Mouse (Mus musculus) kidney, adult 2 months (tissue): Measurements from ENCODE around the gene Myh8. TPM values are rescaled to one million over a fixed set of nuclear protein-coding genes. Genes with fewer than 3 reads are reported as not detected.

ENCODE experiments used
- DNase-seq: peaks from one replicate; pipeline ENCODE4 v3.0.0; 2021
- H3K27ac ChIP-seq: fragments of 200-500 bp; 2 replicates; pipeline ENCODE4 v1.5.1; 2012; ENCODE audit warnings: low read depth, low read length, control low read depth, inconsistent platforms; ENCODE audit not compliant: insufficient read depth
- H3K27me3 ChIP-seq: fragments of 200-500 bp; replicated peaks from 2 replicates; pipeline ENCODE4 v1.6.1; 2012; ENCODE audit warnings: mild to moderate bottlenecking, moderate library complexity, low read length, inconsistent platforms; ENCODE audit not compliant: control insufficient read depth, insufficient read depth
- H3K36me3 ChIP-seq: fragments of 200-500 bp; 2 replicates; pipeline ENCODE4 v1.6.1; 2012; ENCODE audit warnings: mild to moderate bottlenecking, moderate library complexity, low read length, inconsistent platforms; ENCODE audit not compliant: control insufficient read depth, insufficient read depth
- H3K4me1 ChIP-seq: fragments of 200-500 bp; 2 replicates; pipeline ENCODE4 v1.6.1; 2011; ENCODE audit warnings: low read length; ENCODE audit not compliant: control insufficient read depth, insufficient read depth
- H3K4me3 ChIP-seq: fragments of 200-500 bp; 2 replicates; pipeline ENCODE4 v1.5.1; 2011; ENCODE audit warnings: mild to moderate bottlenecking, low read depth, low read length, control low read depth; ENCODE audit not compliant: insufficient read depth
- CTCF ChIP-seq: fragments of 200-500 bp; conservative IDR thresholded peaks from 2 replicates; pipeline ENCODE4 v1.5.1; 2011; ENCODE audit warnings: low read depth, mild to moderate bottlenecking, control low read depth, low read length, moderate library complexity, mixed read lengths; ENCODE audit not compliant: insufficient read depth, insufficient read length
- POLR2A ChIP-seq: fragments of 200-500 bp; IDR thresholded peaks from one replicate; pipeline ENCODE4 v1.6.1; 2011; ENCODE audit warnings: low read depth, low read length, control low read depth
- WGBS: fragments of 180-500 bp; shearing (Covaris S2); methylation state at CpG from one replicate; pipeline ENCODE4 v1.1.7; 2018; 5-methylcytosine and 5-hydroxymethylcytosine counted together
- polyA plus RNA-seq: library from polyadenylated mRNA; depleted of rRNA; stranded (reverse); fragments of >200 nt; gene quantifications from 2 replicates; pipeline ENCODE4 v1.2.3, GENCODE M21; 2012; rRNA removed

Gene Myh8
- polyA plus RNA-seq, 1 experiment: 0.02 TPM

DNA sequence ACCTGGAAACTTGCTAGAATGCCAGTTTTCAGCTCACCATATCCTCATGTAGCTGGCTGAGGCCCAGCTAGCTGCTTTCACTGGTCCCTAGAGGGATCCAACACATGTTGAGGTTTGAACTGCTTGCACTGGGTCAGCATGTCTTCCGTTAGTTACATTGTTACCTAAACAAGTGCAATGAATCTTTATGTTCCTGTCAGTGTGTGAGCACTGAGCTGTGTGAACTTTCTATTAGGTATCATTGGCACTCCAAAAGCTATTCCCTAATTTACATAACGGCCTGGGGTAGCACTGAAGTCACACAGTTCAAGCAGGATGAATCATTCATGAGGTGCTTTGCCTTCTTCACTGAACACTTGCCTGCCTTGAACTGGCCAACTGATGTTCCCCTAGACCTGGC lies 49.6 kb downstream of the Myh8 start:
- no peaks in the 10 kb centered on the region for H3K36me3 ChIP-seq
- no peaks in the 10 kb centered on the region for H3K4me1 ChIP-seq
- TF ChIP-seq CTCF (no peak), POLR2A (no peak)
- H3K4me3 ChIP-seq: no peak overlapping the region
- H3K27ac ChIP-seq: no peak overlapping the region
- 39% methylated on average over 2 of the region's 2 CpGs for WGBS
- no peak for DNase-seq
- H3K27me3 ChIP-seq: no peaks in the 10 kb centered on the region

GRCm38 (mm10) chr11:67344556-67344955 lies 67.6 kb downstream of the Myh8 start:
- no peaks in the 10 kb centered on the region for H3K4me1 ChIP-seq
- TF ChIP-seq POLR2A (no peak), CTCF (no peak)
- no peaks in the 10 kb centered on the region for H3K36me3 ChIP-seq
- WGBS: 67% methylated on average over 3 of the region's 3 CpGs
- no peak for DNase-seq
- H3K27ac ChIP-seq: no peak overlapping the region
- no peaks in the 10 kb centered on the region for H3K27me3 ChIP-seq
- H3K4me3 ChIP-seq: no peak overlapping the region

DNA sequence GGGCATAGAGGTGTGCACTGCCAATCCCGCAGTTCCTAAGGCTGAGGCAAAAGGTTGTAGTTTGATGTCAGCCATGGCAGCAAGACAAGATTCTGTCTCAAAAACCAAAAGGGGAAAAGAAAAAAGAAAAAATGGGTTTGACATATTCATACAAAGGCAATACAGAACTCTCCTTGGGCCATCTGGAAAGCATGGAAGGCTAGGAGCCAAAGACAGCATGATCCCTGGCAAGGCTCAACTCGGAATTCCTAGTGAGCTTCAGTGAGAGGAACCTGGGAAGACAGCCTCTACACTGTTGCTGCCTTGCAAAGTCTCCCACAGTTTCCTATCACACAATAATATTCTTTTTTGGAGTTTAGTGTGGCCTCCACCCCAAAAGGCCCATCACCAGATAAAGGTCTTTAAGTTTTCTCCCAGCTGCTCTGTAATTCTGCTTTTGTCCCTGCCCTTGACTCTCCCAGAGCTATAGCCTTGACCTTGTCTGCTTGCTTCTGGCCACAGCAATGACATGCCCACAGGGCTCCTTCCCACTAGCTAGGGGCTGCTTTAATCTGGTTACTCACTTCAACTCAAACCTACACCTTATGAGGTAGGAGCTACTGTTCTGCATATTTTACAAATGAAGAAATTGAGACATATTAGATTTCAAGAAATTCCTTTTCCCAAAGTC lies 68.4 kb downstream of the Myh8 start:
- H3K4me3 ChIP-seq: no peak overlapping the region
- no peaks in the 10 kb centered on the region for H3K27me3 ChIP-seq
- TF ChIP-seq CTCF (no peak), POLR2A (no peak)
- H3K4me1 ChIP-seq: no peaks in the 10 kb centered on the region
- no peaks in the 10 kb centered on the region for H3K36me3 ChIP-seq
- DNase-seq: no peak
- 76% methylated on average over 2 of the region's 2 CpGs for WGBS
- H3K27ac ChIP-seq: no peak overlapping the region

- no peak for TF ChIP-seq POLR2A
- TF ChIP-seq CTCF: no peak
- Histone ChIP-seq H3K4me1 (no peaks in the 10 kb centered on the region), H3K4me3 (no peak overlapping the region), H3K27ac (no peak overlapping the region), H3K36me3 (no peaks in the 10 kb centered on the region), H3K27me3 (no peaks in the 10 kb centered on the region)
- no peak for DNase-seq
These were observed 68.9 kb downstream of the Myh8 start for GRCm38 (mm10) chr11:67345856-67346236.

- Histone ChIP-seq H3K27me3 (no peaks in the 10 kb centered on the region), H3K27ac (no peak overlapping the region), H3K4me3 (no peak overlapping the region), H3K36me3 (no peaks in the 10 kb centered on the region), H3K4me1 (no peaks in the 10 kb centered on the region)
- TF ChIP-seq POLR2A: no peak
- peak; percentile 90 for TF ChIP-seq CTCF
- WGBS: 51% methylated on average over 14 of the region's 14 CpGs
- peak; percentile 76 for DNase-seq
These were observed 73.3 kb downstream of the Myh8 start for GRCm38 (mm10) chr11:67350153-67350768.

DNA sequence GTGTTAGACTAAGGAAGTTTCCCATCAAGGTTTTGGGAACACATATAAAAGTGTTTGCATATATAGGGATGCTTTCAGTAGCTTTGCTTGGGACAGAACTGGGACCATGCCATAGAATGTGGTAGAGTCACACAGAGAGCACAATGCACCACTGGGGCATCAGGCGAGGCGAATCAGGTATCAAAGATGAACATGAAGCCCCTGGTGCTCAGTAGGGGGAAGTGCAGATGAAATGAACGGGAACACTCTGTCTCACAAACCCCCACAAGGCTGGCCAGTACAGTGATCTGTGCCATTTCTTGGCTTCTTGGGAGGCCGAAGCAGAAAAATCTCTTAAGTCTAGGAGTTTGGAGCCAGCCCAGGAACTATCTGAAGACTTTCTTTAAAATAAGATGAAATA lies 76.1 kb downstream of the Myh8 start:
- no peak for TF ChIP-seq POLR2A
- no peak for TF ChIP-seq CTCF
- H3K4me3 ChIP-seq: no peak overlapping the region
- H3K4me1 ChIP-seq: no peaks in the 10 kb centered on the region
- H3K27ac ChIP-seq: no peak overlapping the region
- no peaks in the 10 kb centered on the region for H3K27me3 ChIP-seq
- 49% methylated on average over 4 of the region's 4 CpGs for WGBS
- H3K36me3 ChIP-seq: no peaks in the 10 kb centered on the region
- no peak for DNase-seq

- Histone ChIP-seq H3K27ac (no peak overlapping the region), H3K4me3 (no peak overlapping the region), H3K27me3 (no peaks in the 10 kb centered on the region), H3K36me3 (no peaks in the 10 kb centered on the region), H3K4me1 (no peaks in the 10 kb centered on the region)
- TF ChIP-seq POLR2A (no peak), CTCF (no peak)
- DNase-seq: no peak
- 66% methylated on average over 10 of the region's 10 CpGs for WGBS
These were observed 81.1 kb downstream of the Myh8 start for GRCm38 (mm10) chr11:67358031-67358430.

Other genes with a start within 250 kb of the Myh8 start
- gene Adprm, start 224.5 kb upstream of the Myh8 start, polyA plus RNA-seq: 15.1 and 19.0 TPM in 2 replicates
- gene Sco1, start 224.5 kb upstream of the Myh8 start, polyA plus RNA-seq: 4.5 and 5.8 TPM in 2 replicates
- 0.01 and 0.02 TPM in 2 replicates for gene Myh3, start 198.8 kb upstream of the Myh8 start, polyA plus RNA-seq
- gene Myh2, start 106.1 kb upstream of the Myh8 start, polyA plus RNA-seq: 10.5 TPM in 1 of 2 replicates, not detected in the other
- 0.15 and 13.5 TPM in 2 replicates for gene Myh1, start 77.1 kb upstream of the Myh8 start, polyA plus RNA-seq
- gene Myh4, start 39.1 kb upstream of the Myh8 start, polyA plus RNA-seq: 0.03 and 12.5 TPM in 2 replicates
- not detected in 2 replicates for gene Myh13, start 44.5 kb downstream of the Myh8 start, polyA plus RNA-seq
- gene Gas7, start 178.3 kb downstream of the Myh8 start, polyA plus RNA-seq: 3.6 and 3.8 TPM in 2 replicates